Mouse (Mus musculus) layer of hippocampus, adult 9-11 months (tissue): ENCODE results near the gene Hist1h2bb.

Experiments used
- DNase-seq: peaks from one replicate; pipeline ENCODE4 v3.0.0; 2022

Gene Hist1h2bb

DNA sequence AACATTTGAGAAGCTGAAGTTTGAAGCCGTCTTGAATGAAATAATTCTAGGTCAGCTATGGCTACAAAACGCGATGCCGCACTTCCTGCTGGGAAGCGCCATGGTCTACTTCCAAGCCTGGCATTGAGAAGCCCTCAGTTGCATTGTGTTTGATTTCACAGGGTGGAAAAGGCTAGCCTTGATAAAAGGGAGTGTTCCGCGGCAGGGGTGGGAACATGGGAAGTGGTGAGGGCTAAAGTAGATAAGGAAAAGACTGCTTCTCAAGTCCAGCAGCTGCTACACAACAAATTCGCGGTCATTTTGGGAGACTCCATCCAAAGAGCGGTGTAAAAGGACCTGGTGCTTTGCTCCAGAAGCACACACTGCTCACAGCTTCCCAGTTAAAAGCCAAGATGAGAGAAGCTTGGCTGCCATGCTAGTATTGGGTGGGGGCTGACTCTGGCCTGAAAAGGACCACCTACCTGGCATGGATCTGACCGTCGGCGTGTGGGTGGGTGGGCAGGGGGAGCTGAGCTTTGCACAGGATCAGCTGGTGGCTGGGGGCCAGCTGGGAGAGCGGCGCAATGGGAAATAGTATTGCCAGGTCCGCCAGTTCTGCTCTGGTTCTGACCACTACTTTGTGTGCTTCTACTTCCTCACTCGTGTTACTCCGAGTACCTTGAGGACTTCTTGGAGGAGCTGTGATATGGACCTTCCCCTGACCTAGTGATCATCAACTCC is 17.9 kb upstream of the Hist1h2bb start:
- DNase-seq = no peak

GRCm38 (mm10) chr13:23729192-23729525 is 17.4 kb upstream of the Hist1h2bb start:
- DNase-seq = no peak

DNA sequence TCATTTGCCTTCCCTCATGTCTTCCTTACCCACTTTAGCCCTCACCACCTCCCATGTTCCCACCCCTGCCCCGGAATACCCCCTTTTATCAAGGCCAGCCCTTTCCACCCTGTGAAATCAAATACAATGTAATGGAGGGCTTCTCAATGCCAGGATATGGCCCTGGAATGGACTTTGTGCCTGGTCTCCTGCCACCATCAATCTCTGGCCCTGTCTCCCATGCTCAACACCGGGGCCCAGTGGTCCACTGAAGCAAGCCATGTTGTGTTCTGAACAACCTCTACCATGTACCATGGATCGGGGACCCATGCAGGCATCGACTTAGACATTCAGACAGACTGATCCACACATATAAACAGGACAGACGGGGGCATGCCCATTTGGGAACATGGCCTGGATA is 16.8 kb upstream of the Hist1h2bb start:
- no peak for DNase-seq

- DNase-seq = no peak
These were observed 16.1 kb upstream of the Hist1h2bb start for GRCm38 (mm10) chr13:23730479-23730878.

DNA sequence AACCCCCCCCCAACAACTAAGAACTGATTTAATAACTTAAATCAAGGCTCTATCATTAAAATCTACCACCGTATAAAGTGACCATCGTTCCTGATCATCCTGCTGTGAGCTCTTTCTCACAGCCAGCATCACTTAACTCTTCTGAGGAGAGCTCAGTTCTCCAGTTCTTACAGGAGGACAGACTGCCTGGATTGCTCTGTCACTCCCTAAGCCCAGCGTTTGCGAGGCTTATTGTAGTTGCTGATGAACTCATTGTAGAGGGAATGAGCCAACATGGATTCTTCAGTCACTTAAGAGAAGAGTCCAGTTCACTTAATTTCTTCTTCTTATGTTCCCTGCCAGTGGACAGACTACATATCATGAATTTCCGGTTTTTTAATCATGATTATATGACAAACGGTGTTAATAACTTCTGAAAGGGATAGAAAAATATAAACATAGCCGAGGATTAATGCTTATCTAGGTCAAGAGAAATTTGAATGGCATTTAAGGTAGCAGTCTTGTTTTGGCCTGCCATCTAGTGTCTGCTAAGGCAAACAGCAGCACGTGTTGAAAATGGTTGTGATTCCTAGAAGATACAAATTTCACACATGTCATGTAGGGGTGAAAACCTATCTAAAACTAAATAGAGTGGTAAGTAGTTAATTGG is 14.3 kb upstream of the Hist1h2bb start:
- DNase-seq = no peak

DNA sequence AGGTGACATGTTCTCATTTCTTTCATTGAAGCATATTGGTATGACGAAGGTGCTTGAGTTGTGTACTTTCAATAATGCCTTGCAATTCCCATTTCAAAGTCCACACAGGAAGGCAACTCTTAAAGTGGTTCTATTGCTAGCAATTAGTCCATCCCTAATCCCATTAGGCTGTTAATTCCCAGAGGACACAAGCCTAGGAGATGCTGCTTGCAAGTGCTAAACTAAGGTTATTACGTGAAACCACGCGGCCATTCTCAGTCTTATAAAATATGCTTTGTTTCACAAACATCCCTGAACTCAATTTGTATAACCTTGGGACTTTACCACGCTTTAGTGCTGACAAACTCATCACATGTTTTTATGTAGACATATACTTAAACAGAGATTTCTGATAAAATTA is 9.4 kb upstream of the Hist1h2bb start:
- DNase-seq = no peak

DNA sequence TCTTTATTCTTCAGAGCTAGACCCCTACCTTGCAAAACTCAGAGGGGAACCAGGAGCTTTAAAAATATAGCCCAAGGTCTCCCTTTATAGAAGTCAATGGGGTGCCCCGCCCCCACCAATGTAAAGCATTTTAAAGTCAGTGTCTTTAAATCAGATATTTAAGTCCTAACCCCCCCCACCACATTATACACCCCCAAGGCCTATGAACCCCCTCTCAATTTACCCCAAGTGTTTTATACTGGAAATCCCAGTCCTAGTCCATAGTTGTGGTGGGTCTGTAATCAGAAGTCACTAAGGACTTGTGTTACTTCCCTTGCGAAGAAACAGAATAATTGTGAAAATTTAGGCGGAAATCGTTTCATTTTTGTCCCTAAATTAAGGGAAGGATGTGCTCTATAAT is 8.5 kb upstream of the Hist1h2bb start:
- DNase-seq = no peak

DNA sequence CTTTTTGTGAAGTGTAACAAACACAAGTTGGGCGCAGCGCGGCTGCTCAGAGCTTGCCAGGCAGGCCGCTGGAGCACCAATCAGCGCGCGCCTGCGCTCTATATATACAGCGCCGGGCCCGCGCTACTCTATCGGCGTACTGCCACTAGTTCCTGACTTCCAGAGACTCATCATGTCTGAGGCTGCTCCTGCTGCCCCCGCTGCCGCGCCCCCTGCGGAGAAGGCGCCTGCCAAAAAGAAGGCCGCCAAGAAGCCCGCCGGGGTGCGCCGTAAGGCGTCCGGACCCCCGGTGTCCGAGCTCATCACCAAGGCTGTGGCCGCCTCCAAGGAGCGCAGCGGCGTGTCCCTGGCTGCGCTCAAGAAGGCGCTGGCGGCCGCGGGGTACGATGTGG is 7.9 kb upstream of the Hist1h2bb start, which contains the start of gene Hist1h1c:
Gene Hist1h1c, plus strand, starts transcription at position 132 of the 392 bp plus-strand sequence.
- DNase-seq = peak; percentile 90

GRCm38 (mm10) chr13:23739069-23739921 is 7.2 kb upstream of the Hist1h2bb start:
- DNase-seq = peak; percentile 98

DNA sequence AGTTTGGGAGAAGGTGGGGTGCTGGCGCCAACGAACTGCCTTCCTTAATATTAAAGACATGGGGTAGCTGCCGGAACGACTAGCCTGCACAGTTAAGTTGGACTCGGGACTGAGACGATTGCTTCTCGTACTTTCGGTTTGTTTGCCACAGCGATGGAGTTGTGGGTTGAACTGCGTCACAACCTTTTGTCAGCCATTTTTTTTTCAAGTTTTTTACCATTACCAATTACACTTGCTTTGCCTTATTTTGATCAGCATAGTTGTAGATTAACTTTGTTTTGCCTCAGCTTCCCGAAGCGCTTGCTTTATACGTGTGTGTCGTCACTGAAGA is 6.6 kb upstream of the Hist1h2bb start:
- no peak for DNase-seq

DNA sequence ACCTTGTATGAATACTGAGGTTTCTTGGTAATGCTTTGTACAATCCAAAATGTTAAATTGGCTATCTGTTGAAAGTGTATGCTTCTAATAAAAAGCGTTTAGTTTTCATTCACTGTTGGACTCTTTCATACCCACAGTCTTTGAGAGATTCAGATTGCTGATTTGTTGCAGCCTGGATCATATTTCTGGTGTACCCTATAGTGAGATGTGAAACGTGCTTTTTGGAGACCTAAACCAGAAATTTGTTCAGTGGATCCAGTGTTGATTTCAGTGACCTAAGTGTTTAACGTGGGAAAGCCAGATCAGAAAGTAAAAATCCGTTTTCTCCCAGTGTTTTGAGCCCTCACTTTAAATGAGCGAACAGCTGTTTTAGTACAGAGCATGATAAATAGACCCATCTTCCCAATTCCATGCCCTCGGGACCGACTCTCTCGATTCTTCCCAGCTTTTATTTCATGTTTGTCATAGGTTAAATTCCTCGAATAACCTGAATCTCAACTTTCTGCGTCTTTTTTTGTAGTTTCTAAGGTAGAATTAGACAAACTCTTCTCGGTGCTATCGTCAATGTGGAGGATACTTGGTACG is 6.2 kb upstream of the Hist1h2bb start:
- no peak for DNase-seq

DNA sequence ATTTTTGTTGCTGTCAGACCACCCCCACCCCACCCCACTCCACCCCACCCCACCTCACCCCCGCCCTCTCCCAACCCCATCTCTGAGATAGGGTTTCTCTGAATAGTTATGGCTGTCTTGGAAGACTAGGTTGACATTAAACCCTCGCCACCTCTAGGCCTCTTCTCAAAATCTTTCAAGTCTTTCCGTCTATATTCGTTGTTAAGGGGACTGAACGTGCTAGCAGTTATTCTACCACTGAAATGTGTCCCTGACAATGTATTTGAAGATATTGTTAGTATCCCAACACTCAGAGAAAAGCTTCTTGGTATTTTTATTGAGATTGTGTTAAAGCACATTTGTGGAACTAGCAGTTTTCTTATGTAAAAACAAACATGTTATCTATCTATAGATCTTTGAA is 5.6 kb upstream of the Hist1h2bb start:
- DNase-seq = no peak

DNA sequence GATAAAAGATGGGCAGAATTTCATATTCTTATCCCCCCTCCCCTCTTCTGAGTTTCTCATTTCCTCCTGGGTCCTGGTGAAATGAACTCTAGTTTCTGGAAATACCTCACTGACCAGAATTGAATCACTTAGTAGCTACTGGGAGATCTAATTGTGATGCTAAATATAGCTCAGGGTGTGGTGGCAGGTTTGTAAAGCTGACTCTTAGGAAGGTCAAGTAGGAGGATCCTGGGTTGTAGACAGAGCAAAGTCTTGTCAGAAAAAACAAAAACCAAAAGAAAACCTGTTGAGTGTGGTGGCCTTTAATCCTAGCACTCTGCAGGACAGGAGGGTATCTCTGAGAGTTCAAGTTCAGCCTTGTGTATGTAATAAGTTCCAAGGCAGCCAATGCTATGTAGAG is 4.5 kb upstream of the Hist1h2bb start:
- no peak for DNase-seq

DNA sequence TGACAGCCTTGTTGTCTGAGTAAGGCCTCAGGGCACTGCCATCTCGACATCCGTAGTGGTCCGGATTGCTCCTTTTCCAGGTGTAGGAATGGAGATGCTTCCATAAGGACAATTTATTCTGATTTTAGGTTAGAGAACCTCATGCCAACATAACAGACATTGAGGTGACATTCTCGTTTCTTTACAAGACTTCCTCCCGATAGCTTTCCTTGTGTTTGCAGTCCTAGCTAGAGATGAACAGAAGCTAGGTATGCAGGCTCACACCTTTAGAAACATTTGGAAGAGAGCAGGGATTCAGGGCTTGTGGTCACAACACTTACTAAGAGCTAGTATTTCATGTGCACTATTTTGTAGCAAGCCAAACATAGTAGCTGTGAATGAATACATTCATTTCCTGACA is 3.3 kb upstream of the Hist1h2bb start:
- no peak for DNase-seq

GRCm38 (mm10) chr13:23743963-23744362 is 2.6 kb upstream of the Hist1h2bb start:
- DNase-seq = no peak

DNA sequence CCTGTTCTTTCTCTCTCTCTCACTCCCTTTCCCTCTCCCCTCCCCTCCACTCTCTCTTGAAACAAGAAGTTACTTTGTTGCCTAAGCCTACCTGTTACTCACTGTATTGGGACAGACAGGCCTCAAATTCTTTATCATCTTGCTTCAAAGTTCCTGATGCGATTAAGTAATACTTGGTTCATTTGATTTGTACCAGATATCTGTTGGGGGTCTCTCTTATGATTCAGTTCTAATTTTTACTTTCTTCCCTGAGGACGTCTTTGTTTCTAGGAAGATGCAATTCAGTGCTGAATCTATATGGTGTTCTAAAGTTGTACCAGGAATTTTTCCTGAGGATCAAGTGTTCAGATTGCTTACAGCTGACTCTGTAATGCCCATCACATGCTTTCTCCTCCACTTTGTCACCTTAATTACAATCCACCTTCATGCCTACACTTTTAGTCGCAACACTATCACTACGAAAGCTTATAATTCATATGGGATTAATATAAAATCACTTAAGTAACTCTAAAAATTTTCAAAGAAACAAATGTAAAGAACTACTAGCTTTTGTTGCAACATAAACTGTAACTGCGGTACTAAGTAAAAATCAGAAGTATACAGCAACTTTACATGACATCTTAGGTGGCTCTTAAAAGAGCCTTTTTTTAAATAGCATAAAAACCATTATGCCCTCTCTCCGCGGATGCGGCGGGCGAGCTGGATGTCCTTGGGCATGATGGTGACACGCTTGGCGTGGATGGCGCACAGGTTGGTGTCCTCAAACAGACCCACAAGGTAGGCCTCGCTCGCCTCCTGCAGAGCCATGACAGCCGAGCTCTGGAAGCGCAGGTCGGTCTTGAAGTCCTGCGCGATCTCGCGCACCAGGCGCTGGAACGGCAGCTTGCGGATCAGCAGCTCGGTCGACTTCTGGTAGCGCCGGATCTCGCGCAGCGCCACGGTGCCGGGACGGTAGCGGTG is 1.8 kb upstream of the Hist1h2bb start:
- no peak for DNase-seq

GRCm38 (mm10) chr13:23745381-23746161 is 963 bp upstream of the Hist1h2bb start, which contains the start of gene Hist1h3c:
Gene Hist1h3c (minus strand): TSS chr13:23745602.
- peak; percentile 84 for DNase-seq

- no peak for DNase-seq
These were observed 752 bp downstream of the Hist1h2bb start for GRCm38 (mm10) chr13:23747081-23747891.

DNA sequence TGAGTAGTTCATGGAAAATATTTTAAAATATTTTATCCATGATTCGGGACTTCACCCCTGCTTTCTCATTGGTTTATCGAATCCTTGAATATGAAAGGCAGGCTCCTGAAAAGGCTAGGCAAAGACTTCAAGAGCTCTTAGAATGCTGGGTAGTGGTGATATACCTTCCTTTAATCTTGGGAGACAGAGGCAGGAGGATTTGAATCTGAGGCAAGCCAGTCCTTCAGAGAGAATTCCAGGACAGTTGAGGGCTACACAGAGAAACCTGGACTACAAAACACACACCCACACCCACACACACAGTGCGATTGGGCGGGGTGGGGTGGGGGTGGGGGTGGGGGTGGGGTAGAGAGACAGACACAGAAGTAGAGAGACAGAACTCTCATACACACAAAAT is 1.4 kb downstream of the Hist1h2bb start:
- DNase-seq = no peak

DNA sequence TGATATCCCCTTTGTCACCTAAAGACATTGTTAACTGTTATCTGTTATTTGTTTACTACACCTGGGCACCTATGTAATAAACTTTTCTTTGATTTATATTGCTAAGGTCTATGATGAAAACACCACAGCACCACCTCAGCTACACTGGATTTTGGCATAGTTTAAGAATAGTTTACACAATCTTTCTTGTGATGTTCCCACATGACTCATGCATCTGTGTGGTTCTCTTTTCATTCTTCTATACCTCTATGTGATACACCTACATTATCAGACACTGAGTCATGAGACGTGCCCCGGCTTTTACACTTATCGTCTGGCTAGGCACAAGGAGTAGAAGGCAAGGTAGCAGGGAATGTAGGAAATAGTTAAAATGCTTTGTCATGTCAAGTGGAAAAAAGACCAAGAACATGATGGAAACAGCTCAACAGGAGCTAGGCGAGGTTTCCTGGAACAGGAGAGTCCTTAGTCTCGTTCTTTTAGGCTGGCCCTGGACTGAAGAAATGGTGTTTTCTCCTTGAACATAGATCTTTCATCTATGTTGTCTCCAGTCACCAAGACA is 3.1 kb downstream of the Hist1h2bb start:
- no peak for DNase-seq
